8 mouse cellular contexts compared by ENCODE assay signal in genomic region chr11:3371599-3372295, GRCm38 (mm10). TPM values are rescaled to one million over a fixed set of nuclear protein-coding genes. Genes with fewer than 3 reads are reported as not detected.
DNase-seq lines count a peak whose midpoint lies in the region; ATAC-seq and TF ChIP-seq lines count a peak whose summit lies in the region.

No protein-coding gene starts in this region.

- TF ChIP-seq POLR2A in cortical plate, adult 2 months (IDR thresholded peaks at IDR 0.05; ENCODE audit: extremely low read depth, insufficient read depth, low read length), result no peak

- WGBS in heart, embryonic 15.5 days, result 22% methylated on average over 7 of the region's 7 CpGs
- WGBS in hindbrain, embryonic 13.5 days, result 23% methylated on average over 7 of the region's 7 CpGs
- WGBS in midbrain, embryonic 13.5 days, result 24% methylated on average over 7 of the region's 7 CpGs

- ATAC-seq in heart, embryonic 15.5 days (replicated peaks; ENCODE audit: insufficient number of reproducible peaks, insufficient read depth, low FRiP score, low read depth), result peak; percentile 4; the same call in 1 of the 2 replicates
- ATAC-seq in hindbrain, embryonic 13.5 days (ENCODE audit: low FRiP score), result peak; percentile 4; the same call in 1 of the 2 replicates
- peak; percentile 7; the same call in 1 of the 2 replicates for ATAC-seq in midbrain, embryonic 13.5 days

- peaks cover 67% of the 10 kb centered on the region for H3K4me1 ChIP-seq in heart, embryonic 15.5 days (replicated peaks)
- H3K4me1 ChIP-seq in cortical plate, adult 2 months (ENCODE audit: control insufficient read depth, insufficient read depth, low read length), result peaks cover 1% of the 10 kb centered on the region; the same call in 1 of the 2 replicates
- peaks cover 70% of the 10 kb centered on the region for H3K4me1 ChIP-seq in hindbrain, embryonic 13.5 days (replicated peaks)
- H3K4me1 ChIP-seq in midbrain, embryonic 13.5 days (replicated peaks), result peaks cover 64% of the 10 kb centered on the region

- peak overlapping the region; percentile 57 for H3K9ac ChIP-seq in heart, embryonic 15.5 days
- H3K9ac ChIP-seq in hindbrain, embryonic 13.5 days, result peak overlapping the region; percentile 88
- peak overlapping the region; percentile 84 for H3K9ac ChIP-seq in midbrain, embryonic 13.5 days (replicated peaks)

- H3K9me3 ChIP-seq in heart, embryonic 15.5 days (replicated peaks), result no peaks in the 10 kb centered on the region
- no peaks in the 10 kb centered on the region for H3K9me3 ChIP-seq in hindbrain, embryonic 13.5 days
- H3K9me3 ChIP-seq in midbrain, embryonic 13.5 days, result no peaks in the 10 kb centered on the region

- H3K36me3 ChIP-seq in heart, embryonic 15.5 days, result no peaks in the 10 kb centered on the region
- H3K36me3 ChIP-seq in hindbrain, embryonic 13.5 days, result no peaks in the 10 kb centered on the region
- no peaks in the 10 kb centered on the region for H3K36me3 ChIP-seq in midbrain, embryonic 13.5 days

- H3K4me2 ChIP-seq in heart, embryonic 15.5 days, result peak overlapping the region; percentile 81
- peak overlapping the region; percentile 71 for H3K4me2 ChIP-seq in hindbrain, embryonic 13.5 days
- peak overlapping the region; percentile 63 for H3K4me2 ChIP-seq in midbrain, embryonic 13.5 days (replicated peaks)

- no peak for DNase-seq in heart, adult 8-10 months (ENCODE audit: low spot score)
- no peak for DNase-seq in gastrocnemius, adult 8-10 months (ENCODE audit: low spot score in 2 of 2)
- DNase-seq in layer of hippocampus, adult 9-10 months (ENCODE audit: low spot score), result no peak
- DNase-seq in adrenal gland, postnatal 10 days, result no peak

- TF ChIP-seq CTCF in cortical plate, adult 2 months (IDR thresholded peaks at IDR 0.05; ENCODE audit: extremely low read depth, insufficient read depth, low read length), result no peak

- peak overlapping the region; percentile 80 for H3K27ac ChIP-seq in heart, embryonic 15.5 days
- peak overlapping the region; percentile 37; the same call in 1 of the 2 replicates for H3K27ac ChIP-seq in cortical plate, adult 2 months (ENCODE audit: insufficient read depth, low read length)
- peak overlapping the region; percentile 96 for H3K27ac ChIP-seq in hindbrain, embryonic 13.5 days
- H3K27ac ChIP-seq in midbrain, embryonic 13.5 days, result peak overlapping the region; percentile 92

- H3K4me3 ChIP-seq in heart, embryonic 15.5 days, result peak overlapping the region; percentile 59
- peak overlapping the region; percentile 63 for H3K4me3 ChIP-seq in cortical plate, adult 2 months (ENCODE audit: insufficient read depth, low read length)
- H3K4me3 ChIP-seq in hindbrain, embryonic 13.5 days, result peak overlapping the region; percentile 69
- H3K4me3 ChIP-seq in midbrain, embryonic 13.5 days (replicated peaks), result peak overlapping the region; percentile 58

- no peaks in the 10 kb centered on the region for H3K27me3 ChIP-seq in heart, embryonic 15.5 days
- H3K27me3 ChIP-seq in hindbrain, embryonic 13.5 days, result no peaks in the 10 kb centered on the region
- no peaks in the 10 kb centered on the region for H3K27me3 ChIP-seq in midbrain, embryonic 13.5 days

RNA-seq across cellular contexts. Expression of gene Limk2, which starts 37.2 kb away (rescaled TPM):
- polyA plus RNA-seq in heart, embryonic 15.5 days (2015; fragmentation: Nextera tagmentation; extraction: Ambion mirVana), result 42.3 and 54.6 TPM in 2 replicates
- 10 to 100 TPM; 16.7 to 25.5 (median 19.4) TPM for total RNA-seq in heart, adult 8-10 months (2022)
- polyA plus RNA-seq in cortical plate, adult 2 months (2012; rRNA removed), result 140 and 153 TPM in 2 replicates
- polyA plus RNA-seq in hindbrain, embryonic 13.5 days (2015; fragmentation: Nextera tagmentation; extraction: Ambion mirVana), result 138 and 150 TPM in 2 replicates
- polyA plus RNA-seq in midbrain, embryonic 13.5 days (2015; fragmentation: Nextera tagmentation; extraction: Ambion mirVana), result 134 and 138 TPM in 2 replicates
- total RNA-seq in gastrocnemius, adult 8-10 months (2022), result 10 to 100 TPM; 10.9 to 12.5 (median 11.9) TPM
- total RNA-seq in adrenal gland, postnatal 10 days (2021), result 10 to 100 TPM; 23.8 to 33.2 TPM

RNA-seq across cellular contexts. Expression of gene Pik3ip1, which starts 41.5 kb away (rescaled TPM):
- 35.1 and 36.1 TPM in 2 replicates for polyA plus RNA-seq in heart, embryonic 15.5 days (2015; fragmentation: Nextera tagmentation; extraction: Ambion mirVana)
- total RNA-seq in heart, adult 8-10 months (2022), result 10 to 100 TPM; 37.3 to 67.8 (median 56.9) TPM
- polyA plus RNA-seq in cortical plate, adult 2 months (2012; rRNA removed), result 41.3 and 42.6 TPM in 2 replicates
- 25.4 and 25.5 TPM in 2 replicates for polyA plus RNA-seq in hindbrain, embryonic 13.5 days (2015; fragmentation: Nextera tagmentation; extraction: Ambion mirVana)
- polyA plus RNA-seq in midbrain, embryonic 13.5 days (2015; fragmentation: Nextera tagmentation; extraction: Ambion mirVana), result 24.2 and 25.1 TPM in 2 replicates
- 10 to 100 TPM; 28.3 to 39.0 (median 36.6) TPM for total RNA-seq in gastrocnemius, adult 8-10 months (2022)
- total RNA-seq in adrenal gland, postnatal 10 days (2021), result 10 to 100 TPM; 13.3 to 17.8 TPM

Comparison
In these comparisons a context has a peak if more than half of its experiments do, and no peak if none do; other contexts are left out.
1. H3K27ac ChIP-seq: peak in every context shown above with its lines; median percentile 96 in hindbrain, embryonic 13.5 days; 92 in midbrain, embryonic 13.5 days; 80 in heart, embryonic 15.5 days; 37 in cortical plate, adult 2 months.